16 mouse cellular contexts compared by ENCODE assay signal in the genomic region with DNA sequence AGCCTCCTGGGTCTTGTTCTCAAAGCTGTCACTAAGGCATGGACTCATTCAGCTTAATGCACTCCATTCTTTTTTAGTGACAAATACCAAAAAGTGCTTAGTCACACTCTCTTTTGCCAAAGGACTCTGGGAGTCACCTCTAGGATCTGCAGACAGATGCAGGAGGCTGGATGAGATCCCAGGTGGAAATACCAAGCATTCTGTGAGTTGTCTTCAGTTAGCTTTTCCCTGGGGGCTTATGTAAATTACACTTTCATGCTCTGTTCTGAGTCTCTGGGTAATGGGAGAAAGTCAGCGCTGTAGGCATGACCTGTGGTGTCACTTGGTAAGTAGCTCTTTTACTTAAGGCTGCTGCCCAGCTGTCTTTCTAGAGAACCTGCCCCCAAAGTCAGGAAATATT. TPM values are rescaled to one million over a fixed set of nuclear protein-coding genes. Genes with fewer than 3 reads are reported as not detected.
DNase-seq lines count a peak whose midpoint lies in the region; ATAC-seq and TF ChIP-seq lines count a peak whose summit lies in the region.
"Had no signal": no experiment of that assay in that cellular context is flagged by ENCODE, and none has a peak within 500 bp of the region (broad histone marks: within the 10 kb centered on the region; RNA-seq: fewer than 3 reads in every experiment).

No protein-coding gene starts in this region.

- H3K9me3 ChIP-seq in intestine, embryonic 15.5 days, result no peaks in the 10 kb centered on the region
- no peaks in the 10 kb centered on the region for H3K9me3 ChIP-seq in intestine, postnatal 0 days (ENCODE audit: control insufficient read depth)
- H3K9me3 ChIP-seq: forebrain, embryonic 12.5 days had no signal

- no peak for ATAC-seq in intestine, embryonic 15.5 days
- no peak for ATAC-seq in intestine, postnatal 0 days
- ATAC-seq: midbrain, embryonic 16.5 days had no signal

- no peak overlapping the region for H3K4me2 ChIP-seq in intestine, embryonic 15.5 days (replicated peaks)
- H3K4me2 ChIP-seq in intestine, postnatal 0 days (replicated peaks; ENCODE audit: low read depth), result no peak overlapping the region
- H3K4me2 ChIP-seq: forebrain, embryonic 12.5 days had no signal

- 0 out of 2 replicates have a peak, but pooled peaks cover 11% of the 10 kb centered on the region for H3K4me1 ChIP-seq in intestine, embryonic 15.5 days (replicated peaks)
- H3K4me1 ChIP-seq in intestine, postnatal 0 days (replicated peaks; ENCODE audit: control insufficient read depth, insufficient read depth, low read length), result peaks cover 5% of the 10 kb centered on the region; the same call in 1 of the 2 replicates

- intact Hi-C loops in left cerebral cortex, postnatal 4 days (cut with DNase I), result no loop called here

- H3K27ac ChIP-seq in intestine, embryonic 15.5 days, result 0 out of 2 replicates have a peak overlapping the region, but pooled peaks have one; percentile 13
- H3K27ac ChIP-seq in intestine, postnatal 0 days (ENCODE audit: low read depth, low read length), result no peak overlapping the region
- H3K27ac ChIP-seq: forebrain, embryonic 12.5 days; liver, embryonic 14.5 days; macrophage had no signal

- no peak for TF ChIP-seq CTCF in intestine, postnatal 0 days (IDR thresholded peaks at IDR 0.05; ENCODE audit: low read depth)

- no peak overlapping the region for H3K4me3 ChIP-seq in intestine, embryonic 15.5 days (replicated peaks)
- H3K4me3 ChIP-seq in intestine, postnatal 0 days (ENCODE audit: low read depth, low read length), result no peak overlapping the region
- H3K4me3 ChIP-seq: forebrain, embryonic 12.5 days had no signal

- peak; percentile 21 to 75 for DNase-seq in adrenal gland, adult (ENCODE audit: inconsistent age in 2 of 2, low spot score in 1 of 2)
- no peak for DNase-seq in adrenal gland, postnatal 4 days (ENCODE audit: low spot score in 2 of 2)
- DNase-seq in ES-CJ7 (ENCODE audit: low read depth, low spot score), result peak; percentile 28
- DNase-seq in embryo, embryonic 11 days, result peak; percentile 24
- no peak for DNase-seq in left cerebral cortex, postnatal 4 days
- no peak for DNase-seq in left cerebral cortex, adult 11 months (ENCODE audit: low spot score)
- DNase-seq: adrenal gland, postnatal 25 days; cerebellum, adult 11 months; gastrocnemius, postnatal 10 days; thymus, adult 18-20 months had no signal

- H3K9ac ChIP-seq in intestine, embryonic 15.5 days, result no peak overlapping the region
- no peak overlapping the region for H3K9ac ChIP-seq in intestine, postnatal 0 days (ENCODE audit: low read depth, low read length)
- H3K9ac ChIP-seq: forebrain, embryonic 12.5 days; liver, embryonic 14.5 days had no signal

- WGBS in intestine, embryonic 15.5 days, result 15% methylated on average over 1 of the region's 1 CpGs
- WGBS in intestine, postnatal 0 days, result 39% methylated on average over 1 of the region's 1 CpGs

- H3K27me3 ChIP-seq in intestine, embryonic 15.5 days (replicated peaks), result no peaks in the 10 kb centered on the region
- no peaks in the 10 kb centered on the region for H3K27me3 ChIP-seq in intestine, postnatal 0 days (replicated peaks; ENCODE audit: control insufficient read depth, insufficient read depth, low read length)
- H3K27me3 ChIP-seq: forebrain, embryonic 12.5 days had no signal

- H3K36me3 ChIP-seq in intestine, embryonic 15.5 days, result no peaks in the 10 kb centered on the region
- no peaks in the 10 kb centered on the region for H3K36me3 ChIP-seq in intestine, postnatal 0 days (ENCODE audit: control insufficient read depth, insufficient read depth)
- H3K36me3 ChIP-seq: forebrain, embryonic 12.5 days had no signal

RNA-seq across cellular contexts. Expression of a gene that starts 38.0 kb away (rescaled TPM):
- total RNA-seq in adrenal gland, postnatal 4 days (2021), result 10 to 100 TPM; 60.0 to 71.8 TPM
- polyA plus RNA-seq in intestine, embryonic 15.5 days (2015; fragmentation: Nextera tagmentation; extraction: Ambion mirVana), result 78.9 and 79.5 TPM in 2 replicates
- 63.5 and 70.3 TPM in 2 replicates for polyA plus RNA-seq in intestine, postnatal 0 days (2015; fragmentation: Nextera tagmentation; extraction: Ambion mirVana)
- 10 to 100 TPM; 60.7 to 67.3 TPM for total RNA-seq in left cerebral cortex, postnatal 4 days (2021)

Comparison
In these comparisons a context has a peak if more than half of its experiments do, and no peak if none do; other contexts are left out.
1. DNase-seq: peak in adrenal gland, adult (2 of 2), ES-CJ7 (single experiment) and embryo, embryonic 11 days (single experiment); none in adrenal gland, postnatal 4 days (0 of 2), left cerebral cortex, postnatal 4 days (single experiment) and left cerebral cortex, adult 11 months (single experiment).